Mouse (Mus musculus) gastrocnemius, postnatal 25 days (tissue): ENCODE measurements around the gene Emid1. TPM values are rescaled to one million over a fixed set of nuclear protein-coding genes. Genes with fewer than 3 reads are reported as not detected.
"Not testable (repeated sequence)": the region's sequence is repeated elsewhere in the genome, so short reads cannot be mapped to it uniquely, and the experiment has no call there.

Experiments used
- DNase-seq: peaks from one replicate; pipeline ENCODE4 v3.0.0; 2022
- total RNA-seq, 2 experiments: library from RNA; stranded (reverse); gene quantifications; 1 replicate in 1 of 2; 2 replicates in 1 of 2; pipeline ENCODE4 v1.2.3; 2021

Gene Emid1
- total RNA-seq, 2 experiments from 2014 or later, result 9.4 to 15.4 TPM

DNA sequence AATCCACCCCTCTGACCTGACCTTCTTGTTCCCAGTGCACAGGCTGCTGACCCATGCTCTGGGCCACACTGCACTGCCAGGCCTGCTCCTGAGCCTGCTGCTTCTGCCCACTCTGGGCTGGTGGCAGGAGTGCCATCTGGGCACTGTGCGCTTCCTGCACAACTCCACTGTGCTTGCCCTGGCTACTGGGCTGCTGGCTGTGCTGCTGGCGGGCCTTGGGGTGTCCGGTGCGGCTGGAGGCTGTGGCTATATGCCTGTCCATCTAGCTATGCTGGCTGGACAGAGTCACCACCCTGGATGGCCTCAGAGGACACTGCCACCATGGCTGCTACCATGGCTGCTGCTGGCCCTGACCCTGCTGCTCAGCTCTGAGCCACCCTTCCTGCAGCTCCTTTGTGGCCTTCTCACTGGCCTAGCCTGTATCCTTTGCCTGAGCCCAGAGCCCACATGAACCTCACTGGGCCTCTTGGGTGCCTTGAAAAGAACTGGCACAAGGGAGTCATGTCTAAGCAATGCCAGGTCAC is 48.0 kb downstream of the Emid1 start:
- DNase-seq, result peak; percentile 44

DNA sequence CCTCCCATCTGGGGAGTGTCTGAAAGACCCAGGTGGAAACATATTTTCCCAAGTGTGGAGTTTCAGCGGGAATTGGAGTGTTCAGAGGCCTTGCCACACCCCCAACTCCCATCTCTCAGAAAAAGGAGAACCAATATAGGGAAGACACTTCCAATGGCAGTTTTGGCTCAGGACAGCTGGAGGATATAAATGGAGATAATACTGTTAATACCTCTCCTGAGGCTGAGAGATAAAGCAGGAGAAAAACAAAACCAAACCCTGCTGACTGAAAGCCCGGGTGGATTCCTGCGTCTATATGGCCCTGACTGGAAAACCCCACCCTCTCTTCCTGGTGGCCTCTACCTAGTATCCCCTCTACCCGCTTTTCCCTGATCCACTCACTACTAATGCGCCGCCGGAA is 49.7 kb downstream of the Emid1 start:
- DNase-seq, result no peak

DNA sequence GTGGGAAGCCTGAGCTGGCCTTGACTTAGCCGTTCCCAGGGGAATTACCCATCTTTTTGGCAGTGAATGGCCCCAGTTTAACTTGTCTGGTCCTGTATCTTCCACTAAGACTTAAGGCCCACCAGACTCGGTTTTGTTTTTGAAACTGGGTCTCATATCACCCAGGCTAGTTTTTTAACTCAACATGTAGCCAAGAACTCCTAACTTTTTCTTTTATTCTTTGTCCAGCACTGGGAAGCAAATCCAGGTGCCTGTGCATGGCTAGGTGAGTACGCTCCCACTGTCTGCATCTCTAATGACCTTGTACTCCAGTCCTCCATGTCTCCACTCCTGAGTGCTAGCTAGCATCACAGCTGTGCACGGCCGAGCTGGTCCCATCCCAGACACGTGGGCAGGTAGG is 50.4 kb downstream of the Emid1 start:
- DNase-seq, result peak; percentile 13

DNA sequence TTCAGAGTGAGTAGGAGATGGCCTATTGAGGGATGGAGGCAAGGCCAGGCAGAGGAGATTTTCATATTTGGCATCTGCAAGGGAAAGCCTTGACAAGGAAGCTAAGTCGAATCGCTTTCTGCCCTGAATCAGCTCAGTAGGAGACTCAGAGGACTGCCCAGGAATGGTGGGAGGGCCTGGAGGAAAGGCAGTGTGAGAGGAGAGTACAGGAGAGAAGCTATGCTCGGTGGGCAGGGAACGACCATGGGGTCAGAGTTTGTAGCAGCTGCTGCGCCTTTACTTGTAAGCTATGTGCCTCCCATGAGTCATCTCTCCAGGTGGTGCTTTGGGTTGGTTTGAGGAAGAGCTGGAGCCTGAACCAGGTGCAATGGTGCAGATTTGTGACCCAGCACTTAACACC is 51.3 kb downstream of the Emid1 start:
- peak; percentile 4 for DNase-seq

DNA sequence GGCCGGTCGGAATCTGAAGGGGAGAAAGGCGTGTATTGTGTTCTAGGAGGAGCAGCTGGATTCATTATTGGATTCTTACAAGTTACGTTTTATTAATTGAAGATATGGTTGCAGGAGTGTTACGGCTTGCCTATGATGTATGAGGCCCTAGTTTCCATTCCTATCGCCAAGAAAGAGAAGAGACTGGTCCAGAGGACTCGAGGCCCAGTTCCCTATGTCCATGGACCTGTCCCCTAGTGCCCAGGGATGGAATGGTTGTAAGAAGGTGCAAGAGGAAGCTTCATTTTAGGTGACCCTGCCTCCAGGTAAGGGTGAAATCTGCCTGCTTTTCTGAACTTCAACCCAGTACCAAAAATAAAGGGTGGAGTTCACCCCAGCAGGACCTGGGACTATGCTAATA is 51.8 kb downstream of the Emid1 start:
- DNase-seq, result no peak

DNA sequence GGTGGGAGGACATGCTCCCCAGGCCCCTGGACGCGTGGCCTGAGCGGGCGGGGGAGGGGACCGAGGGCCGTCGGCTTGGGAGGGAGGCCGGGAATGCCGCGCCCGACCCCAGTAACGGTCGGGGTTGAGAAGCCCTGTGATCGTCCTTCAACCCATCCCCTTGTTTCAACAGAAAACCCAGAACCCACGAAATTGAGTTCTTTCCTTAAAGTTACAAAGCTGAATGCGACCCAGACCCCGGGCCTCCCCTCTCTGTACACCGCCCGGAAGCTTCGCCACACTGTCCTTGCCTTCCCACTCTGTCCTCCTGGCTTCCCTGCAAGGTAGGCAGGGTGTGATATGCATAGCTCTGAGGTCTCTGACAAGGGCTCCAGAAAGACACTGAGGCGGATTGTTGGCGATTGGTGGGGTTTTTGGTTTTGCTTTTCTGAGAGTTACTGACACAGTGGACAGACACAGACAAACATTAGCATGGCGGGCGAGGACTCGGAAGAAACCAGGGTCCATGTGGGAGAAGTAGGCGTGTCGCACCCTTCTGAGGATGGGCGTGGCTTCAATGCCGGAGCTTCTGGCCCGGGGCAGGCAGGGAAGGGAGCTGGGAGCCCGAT is 52.4 kb downstream of the Emid1 start:
- peak; percentile 75 for DNase-seq

DNA sequence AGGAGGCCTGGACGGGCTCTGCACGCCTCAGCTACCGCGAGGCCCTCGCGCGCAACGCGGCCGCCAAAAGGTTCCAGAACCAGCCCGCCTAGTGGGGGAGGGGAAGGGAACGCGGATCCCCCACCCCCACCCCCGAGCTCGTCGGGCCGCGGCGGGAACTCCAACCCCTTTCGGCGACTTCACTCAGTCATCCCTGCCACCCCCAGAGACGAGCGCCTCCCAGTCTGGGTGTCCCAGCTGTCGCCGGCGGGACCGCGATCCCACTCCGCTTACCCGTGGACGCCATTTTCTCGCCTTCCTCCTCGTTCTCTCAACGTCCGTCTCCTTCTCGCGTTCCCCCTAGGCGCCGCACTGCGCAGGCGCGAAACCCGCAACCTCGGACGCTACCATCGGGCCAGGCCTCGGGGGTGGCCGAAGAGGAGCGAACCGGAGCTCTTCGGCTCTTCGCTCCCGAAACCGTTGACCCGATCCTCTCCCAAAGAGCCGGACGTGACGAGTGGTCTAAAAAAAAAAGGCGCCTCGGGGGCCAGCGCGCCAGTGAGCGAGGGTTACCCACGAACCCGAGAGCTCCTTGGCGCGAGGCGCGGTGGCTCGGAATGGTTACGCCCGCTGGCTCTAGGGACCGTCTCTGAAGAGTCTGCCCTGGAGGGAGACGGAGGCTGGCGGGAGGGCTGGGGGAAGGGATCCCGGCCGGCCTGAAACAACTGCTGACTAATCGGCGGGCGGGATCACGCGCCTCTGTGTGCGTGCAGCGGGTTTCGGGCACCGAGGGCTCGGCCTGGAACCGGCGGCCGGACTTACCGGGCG is 53.1 kb downstream of the Emid1 start, which contains the start of the genes Rhbdd3 and Ewsr1:
Rhbdd3 (plus strand) TSS at position 191 of the 807 bp plus-strand sequence.
Ewsr1 (minus strand) TSS at position 531 of the 807 bp plus-strand sequence.
- peak; percentile 96 for DNase-seq

DNA sequence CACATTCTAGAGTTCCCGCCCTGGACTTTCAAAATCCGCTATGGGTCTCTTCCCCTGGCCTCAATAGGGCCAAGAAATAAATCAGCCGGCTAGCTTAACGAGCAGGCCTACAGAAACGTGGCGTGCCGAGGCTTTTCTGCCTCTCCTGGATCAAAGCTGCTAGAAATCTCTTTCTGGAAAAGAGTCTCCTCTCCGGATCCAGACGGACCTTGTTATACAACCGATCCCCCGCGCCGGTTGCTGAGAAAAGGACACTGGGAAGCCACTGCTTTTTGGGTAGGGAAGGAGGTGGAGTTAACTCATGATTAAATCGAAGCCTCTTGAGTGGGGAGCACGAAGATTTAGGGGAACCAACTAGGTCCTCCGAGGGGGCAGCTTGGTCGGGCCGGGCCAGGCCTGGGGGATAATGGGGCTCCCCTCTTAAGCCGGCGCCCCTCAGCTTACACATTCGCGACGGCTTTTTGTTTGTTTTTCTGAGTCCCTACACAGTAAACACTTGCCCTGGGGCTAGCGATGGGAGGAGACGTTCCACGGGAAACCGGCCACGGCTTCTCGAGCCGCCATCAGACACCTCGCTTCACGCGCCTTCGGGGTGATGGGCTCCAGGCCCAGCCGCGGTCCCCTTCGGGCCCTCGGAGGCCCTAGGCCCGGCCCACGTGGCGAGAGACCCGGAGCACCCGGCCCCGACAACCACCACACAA is 53.9 kb downstream of the Emid1 start:
- DNase-seq, result peak; percentile 28

DNA sequence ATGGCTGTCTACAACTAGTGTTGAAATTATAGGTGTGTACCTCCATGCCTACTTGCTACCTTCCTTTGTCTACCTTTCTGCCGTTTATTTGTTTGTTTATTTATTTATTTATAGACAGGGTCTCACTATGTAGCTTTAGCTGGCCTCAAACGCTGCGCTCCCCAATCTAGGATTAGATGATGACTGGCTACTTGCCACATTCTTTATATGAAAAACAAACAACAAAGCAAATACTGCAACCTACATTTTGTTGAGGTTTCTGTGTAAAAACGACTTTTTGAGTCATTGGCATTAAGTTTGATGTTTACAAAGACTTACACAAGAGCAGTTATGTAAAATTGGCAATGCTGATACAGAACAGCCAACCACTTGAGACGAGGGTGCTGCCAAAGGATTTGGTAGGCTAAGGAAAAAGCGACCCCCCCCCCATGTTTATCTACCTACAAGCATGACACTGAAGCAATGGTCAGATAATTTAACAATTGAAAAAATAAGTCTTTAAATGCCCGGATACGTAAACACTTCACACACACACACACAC is 55.5 kb downstream of the Emid1 start:
- no peak for DNase-seq

DNA sequence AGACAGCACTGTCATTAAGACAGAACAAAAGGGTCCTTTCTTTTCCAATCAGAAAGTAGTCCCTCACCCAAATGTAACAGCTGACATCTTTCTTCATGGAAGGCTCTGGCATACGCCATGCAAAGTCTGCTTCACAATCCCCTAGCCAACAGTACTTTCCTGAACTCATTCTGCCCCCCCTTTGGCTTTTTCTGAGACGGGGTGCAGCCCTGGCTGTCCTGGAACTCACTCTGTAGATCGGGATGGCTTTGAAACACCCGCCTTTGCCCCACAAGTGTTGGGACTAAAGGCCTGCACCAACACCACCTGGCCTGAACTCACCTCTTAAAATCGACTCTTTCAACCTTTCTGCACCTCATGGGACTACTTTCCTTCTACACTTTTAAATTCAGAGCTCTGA is 56.2 kb downstream of the Emid1 start:
- DNase-seq, result no peak

DNA sequence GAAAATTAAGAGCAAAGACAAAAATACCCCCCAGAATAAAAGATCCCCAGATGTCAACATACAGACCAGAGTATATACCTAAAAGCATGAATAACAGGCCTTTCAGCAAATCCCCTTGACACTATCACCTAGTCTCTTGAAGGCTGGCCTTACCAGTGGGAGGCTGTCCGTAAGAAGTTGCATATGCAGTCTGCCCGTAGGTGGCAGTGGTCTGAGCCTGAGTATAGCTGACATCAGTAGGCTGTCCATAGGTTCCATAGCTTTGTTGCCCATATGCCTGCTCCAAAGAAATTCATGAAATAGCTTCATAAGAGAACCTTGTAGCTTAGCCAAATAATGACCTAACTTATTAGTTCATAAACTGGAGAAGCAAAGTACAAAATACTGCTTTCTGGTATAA is 60.4 kb downstream of the Emid1 start:
- DNase-seq, result no peak

DNA sequence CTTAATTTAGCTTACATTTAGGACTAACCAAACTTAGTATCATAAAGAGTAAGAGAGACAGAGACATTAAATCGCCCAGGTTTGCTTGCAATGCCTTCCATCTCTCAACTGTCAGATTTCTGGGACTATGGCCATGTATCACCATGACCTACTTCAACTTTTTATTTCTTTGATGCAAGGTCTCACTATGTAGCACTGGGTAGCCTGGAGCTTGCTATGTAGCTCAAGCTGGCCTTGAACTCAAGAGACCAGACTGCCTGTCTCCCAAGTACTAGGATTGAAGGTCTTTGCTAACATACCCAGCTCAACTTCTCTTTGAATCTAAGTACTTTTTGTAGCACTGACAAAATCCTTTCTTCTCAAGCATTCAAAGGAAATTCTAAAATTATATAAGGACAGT is 62.9 kb downstream of the Emid1 start:
- DNase-seq, result no peak

DNA sequence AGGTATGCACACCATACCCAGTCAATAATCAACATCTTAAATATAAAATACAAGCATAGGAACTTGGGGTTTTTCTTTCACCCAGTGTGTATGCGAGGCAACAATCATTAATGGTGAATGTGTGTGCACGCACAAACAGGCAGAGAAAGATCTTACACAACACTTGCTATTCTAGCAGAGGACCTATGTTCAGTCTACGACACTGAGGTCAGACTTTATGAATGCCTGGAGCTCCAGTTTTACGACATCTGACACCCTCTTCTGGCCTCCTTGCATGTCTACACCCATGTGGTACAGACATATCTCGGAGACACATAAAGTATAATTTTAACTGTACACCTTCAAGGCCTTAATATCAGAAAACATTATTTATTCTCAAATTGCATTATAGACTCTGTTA is 75.2 kb downstream of the Emid1 start:
- not testable (repeated sequence) for DNase-seq

DNA sequence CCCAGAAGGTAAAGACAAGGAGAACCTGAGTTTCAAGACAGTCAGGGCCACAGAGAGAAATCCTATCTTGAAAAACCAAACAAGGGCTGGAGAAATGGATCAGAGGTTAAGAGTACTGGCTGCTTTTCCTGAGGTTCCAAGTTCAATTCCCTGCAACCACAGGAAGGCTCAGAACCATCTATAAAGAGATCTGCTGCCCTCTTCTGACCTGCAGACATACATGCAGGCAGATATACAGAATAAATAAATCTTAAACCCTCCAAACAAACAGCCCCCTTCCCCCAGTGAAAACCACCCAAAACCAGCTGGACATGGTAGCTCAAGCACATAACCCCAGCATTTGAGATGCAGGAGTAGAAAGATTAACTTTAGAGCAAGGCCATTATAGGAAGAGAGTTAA is 76.3 kb downstream of the Emid1 start:
- no peak for DNase-seq

DNA sequence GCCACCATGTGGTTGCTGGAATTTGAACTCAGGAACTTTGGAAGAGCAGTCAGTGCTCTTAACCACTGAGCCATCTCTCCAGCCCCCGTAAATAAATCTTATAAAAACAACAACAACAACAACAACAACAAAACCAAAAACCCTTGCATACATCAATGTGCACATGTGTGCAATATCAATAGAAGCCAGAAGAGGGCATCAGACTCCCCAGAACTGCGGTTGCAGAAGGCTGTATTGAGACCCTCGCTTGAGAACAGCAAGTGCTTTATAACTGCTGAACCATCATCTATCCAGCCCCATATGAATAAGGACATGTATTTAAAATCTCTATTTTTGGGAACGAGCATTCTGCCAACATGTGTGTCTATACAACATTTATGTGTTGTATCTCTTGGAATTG is 77.2 kb downstream of the Emid1 start:
- no peak for DNase-seq

DNA sequence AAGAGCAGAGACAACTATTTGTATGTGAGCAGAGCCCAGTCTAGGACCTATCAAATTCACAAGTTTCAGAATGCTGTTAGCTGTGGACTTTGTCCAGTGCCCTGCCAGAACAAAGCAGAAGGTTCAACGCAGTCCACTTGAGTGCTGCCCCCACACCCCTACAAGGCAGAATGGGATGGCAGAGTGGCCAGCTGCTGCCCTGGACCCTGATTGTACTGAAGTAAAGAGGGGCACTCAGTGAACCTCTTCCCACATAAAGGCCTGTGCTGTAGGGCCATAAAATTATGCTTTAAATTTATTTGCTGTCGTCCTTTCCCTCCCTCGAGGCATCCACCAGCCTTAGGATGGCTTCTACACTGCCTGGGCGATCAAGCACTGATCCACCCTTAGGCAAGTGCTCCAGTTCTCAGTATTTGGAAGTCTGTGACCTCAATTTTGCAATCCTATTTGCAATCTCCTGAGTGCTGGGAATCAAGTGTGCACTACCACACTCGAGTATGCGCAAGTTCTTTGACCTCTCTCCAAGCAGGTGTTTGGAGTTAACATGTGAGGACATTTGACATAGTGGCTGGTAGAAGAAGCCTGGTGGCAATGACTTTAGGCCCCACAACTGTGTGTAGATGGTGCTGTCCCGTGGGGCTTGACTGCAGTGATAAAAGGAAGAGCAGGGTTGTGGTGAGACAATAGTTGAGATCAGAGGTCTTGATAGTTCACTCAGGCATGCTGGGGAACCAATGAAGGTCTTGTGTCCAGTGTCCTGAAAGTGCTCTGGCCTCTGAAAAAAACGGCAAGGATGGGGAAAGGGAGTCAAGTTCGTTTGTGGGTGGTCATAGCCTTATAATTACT is 83.7 kb downstream of the Emid1 start:
- DNase-seq, result no peak

DNA sequence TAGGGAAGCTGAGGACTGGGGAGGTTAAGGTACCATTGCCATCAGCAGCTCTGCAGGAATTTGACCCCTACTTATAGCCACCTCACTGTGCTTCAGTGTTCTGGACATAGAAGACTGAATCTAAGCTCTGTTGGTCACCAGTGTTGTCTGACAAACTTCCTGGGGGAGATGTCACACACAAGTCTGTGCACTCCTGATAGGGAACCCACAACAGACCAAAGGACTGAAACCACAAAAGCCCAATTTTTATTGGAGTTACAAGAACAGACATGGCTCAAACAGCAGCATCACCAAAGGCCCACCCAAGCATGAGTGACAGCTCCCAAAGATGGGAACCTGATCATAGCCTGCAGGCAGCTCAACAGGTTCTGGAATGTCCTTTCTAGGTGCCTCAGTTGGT is 85.0 kb downstream of the Emid1 start:
- DNase-seq, result no peak

DNA sequence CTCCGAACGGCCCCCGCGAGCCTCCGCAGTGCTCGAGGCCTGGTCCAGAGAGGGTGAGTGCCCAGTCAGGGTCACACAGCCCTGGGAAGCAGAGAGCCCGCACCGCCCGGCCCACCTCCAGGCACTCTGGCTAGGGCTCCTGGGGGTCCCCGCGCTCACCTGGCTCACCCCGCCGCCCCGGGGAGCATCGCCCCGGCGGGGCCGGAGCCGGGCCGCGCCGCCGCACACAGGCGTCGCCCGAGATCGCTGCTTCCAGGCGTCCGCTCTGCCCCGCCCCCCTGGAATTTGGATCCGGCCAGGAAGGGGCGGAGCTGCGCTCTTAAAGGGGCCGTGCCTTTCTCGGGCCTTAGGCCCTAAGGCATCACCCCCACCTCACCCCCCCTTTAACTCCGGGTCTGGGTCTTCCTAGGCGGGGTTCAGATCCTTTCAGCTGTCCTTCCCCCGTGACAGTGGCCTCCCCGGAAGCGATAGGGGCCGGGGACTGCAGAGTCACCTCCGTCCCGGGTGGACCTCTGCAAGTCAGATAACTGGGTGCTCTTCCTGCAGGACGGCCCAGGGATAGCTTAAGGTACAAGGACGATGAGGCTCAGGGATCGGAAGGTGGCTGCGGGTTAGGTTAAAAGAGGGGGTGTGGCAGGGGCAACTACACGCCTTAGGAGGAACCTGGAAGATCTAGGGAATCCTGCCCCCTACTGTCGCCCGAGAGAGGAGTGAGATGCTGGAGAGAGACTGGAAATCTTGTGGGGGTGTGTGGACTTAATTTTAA is 86.8 kb downstream of the Emid1 start, which contains the start of gene Gas2l1:
Gas2l1 (minus strand) TSS at position 272 of the 766 bp plus-strand sequence.
- peak; percentile 88 for DNase-seq

DNA sequence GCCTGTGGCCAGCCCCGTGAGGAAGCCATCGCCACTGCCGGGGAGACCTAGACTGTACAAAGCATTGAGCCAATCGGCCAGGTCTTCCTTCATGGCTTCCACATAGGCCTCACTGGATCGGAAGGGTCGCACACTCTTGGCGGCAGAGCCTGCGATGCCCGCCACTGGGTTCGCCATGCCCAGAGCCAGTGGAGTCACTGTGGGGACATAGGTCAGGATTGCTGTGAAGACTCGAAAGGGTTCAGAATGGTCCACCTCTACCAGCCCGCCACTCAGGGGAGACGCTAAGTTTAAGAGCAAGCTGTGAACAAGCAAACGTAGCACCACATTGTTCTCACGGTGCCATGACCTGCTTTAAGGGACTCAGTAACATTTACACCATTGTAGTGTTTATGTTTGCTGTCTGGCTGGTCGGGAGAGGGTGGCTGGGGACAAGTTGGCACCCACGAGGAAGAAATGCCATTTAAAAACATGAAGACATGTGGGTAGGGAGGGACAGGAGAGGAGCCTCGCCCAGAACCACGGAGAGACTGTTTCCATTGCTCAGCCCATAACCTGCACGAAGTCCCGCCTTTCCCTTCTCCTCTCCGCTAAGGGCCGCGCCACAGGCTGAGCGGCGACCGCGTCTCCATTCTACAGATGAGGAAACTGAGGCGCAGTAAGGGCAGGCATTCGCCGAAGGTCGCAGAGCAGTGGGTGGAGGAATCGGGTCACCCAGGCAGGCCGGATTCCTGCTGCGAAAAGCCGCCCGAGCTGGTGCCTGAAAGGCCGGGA is 87.6 kb downstream of the Emid1 start:
- no peak for DNase-seq
